In genomic region chr4:154140182-154140212, GRCm38 (mm10) we compare ENCODE assay signal across 9 mouse cellular contexts. TPM values are rescaled to one million over a fixed set of nuclear protein-coding genes. Genes with fewer than 3 reads are reported as not detected.
DNase-seq lines count a peak whose midpoint lies in the region; ATAC-seq and TF ChIP-seq lines count a peak whose summit lies in the region.
"Had no signal": no experiment of that assay in that cellular context is flagged by ENCODE, and none has a peak within 500 bp of the region (broad histone marks: within the 10 kb centered on the region; RNA-seq: fewer than 3 reads in every experiment).

Gene Trp73, minus strand, starts transcription at chr4:154140208.

- no peak for ATAC-seq in intestine, postnatal 0 days
- ATAC-seq in neural tube, embryonic 13.5 days (ENCODE audit: low read depth): no peak
- no peak for ATAC-seq in erythroid progenitor cell, adult 5-6 weeks (replicated peaks; ENCODE audit: low FRiP score, poor library complexity, severe bottlenecking)

- H3K79me2 ChIP-seq in liver, adult 2 months (ENCODE audit: control insufficient read depth, insufficient read depth, low read length): no peaks in the 10 kb centered on the region

- TF ChIP-seq POLR2A in liver, adult 2 months (IDR thresholded peaks at IDR 0.05; ENCODE audit: extremely low read depth, insufficient read depth, low read length): no peak

- peak within 1 kb of the TSS; percentile 82 for H3K4me2 ChIP-seq in intestine, postnatal 0 days (replicated peaks; ENCODE audit: low read depth)
- peak within 1 kb of the TSS; percentile 80 for H3K4me2 ChIP-seq in neural tube, embryonic 13.5 days

- no peaks in the 10 kb centered on the region for H3K36me3 ChIP-seq in liver, adult 2 months (ENCODE audit: control insufficient read depth, insufficient read depth, low read length)
- no peaks in the 10 kb centered on the region for H3K36me3 ChIP-seq in forebrain, embryonic 10.5 days (replicated peaks)
- no peaks in the 10 kb centered on the region for H3K36me3 ChIP-seq in intestine, postnatal 0 days (ENCODE audit: control insufficient read depth, insufficient read depth)
- H3K36me3 ChIP-seq in neural tube, embryonic 13.5 days: no peaks in the 10 kb centered on the region

- H3K4me1 ChIP-seq in liver, adult 2 months (ENCODE audit: control insufficient read depth, insufficient read depth, low read length): peaks cover 10% of the 10 kb centered on the region; the same call in 1 of the 2 replicates
- H3K4me1 ChIP-seq in forebrain, embryonic 10.5 days: peaks cover 46% of the 10 kb centered on the region
- peaks cover 13% of the 10 kb centered on the region for H3K4me1 ChIP-seq in intestine, postnatal 0 days (replicated peaks; ENCODE audit: control insufficient read depth, insufficient read depth, low read length)
- peaks cover 43% of the 10 kb centered on the region for H3K4me1 ChIP-seq in neural tube, embryonic 13.5 days (replicated peaks)

- H3K27me3 ChIP-seq in liver, adult 2 months (ENCODE audit: control insufficient read depth, insufficient read depth, low read length): peaks cover 22% of the 10 kb centered on the region
- peaks cover 83% of the 10 kb centered on the region for H3K27me3 ChIP-seq in forebrain, embryonic 10.5 days (ENCODE audit: poor library complexity, severe bottlenecking)
- H3K27me3 ChIP-seq in intestine, postnatal 0 days (replicated peaks; ENCODE audit: control insufficient read depth, insufficient read depth, low read length): peaks cover 51% of the 10 kb centered on the region
- H3K27me3 ChIP-seq in neural tube, embryonic 13.5 days: peaks cover 70% of the 10 kb centered on the region

- no peak within 1 kb of the TSS for H3K27ac ChIP-seq in liver, adult 2 months (replicated peaks; ENCODE audit: insufficient read depth, low read depth, low read length)
- peak within 1 kb of the TSS; percentile 72 for H3K27ac ChIP-seq in forebrain, embryonic 10.5 days
- no peak within 1 kb of the TSS for H3K27ac ChIP-seq in intestine, postnatal 0 days (ENCODE audit: low read depth, low read length)
- H3K27ac ChIP-seq in neural tube, embryonic 13.5 days (replicated peaks): no peak within 1 kb of the TSS
- H3K27ac ChIP-seq: macrophage had no signal

- TF ChIP-seq CTCF in liver, adult 2 months (IDR thresholded peaks at IDR 0.05; ENCODE audit: low read depth, low read length): no peak
- TF ChIP-seq CTCF in intestine, postnatal 0 days (IDR thresholded peaks at IDR 0.05; ENCODE audit: low read depth): no peak

- H3K9me3 ChIP-seq in forebrain, embryonic 10.5 days: no peaks in the 10 kb centered on the region
- H3K9me3 ChIP-seq in intestine, postnatal 0 days (ENCODE audit: control insufficient read depth): no peaks in the 10 kb centered on the region
- H3K9me3 ChIP-seq in neural tube, embryonic 13.5 days: no peaks in the 10 kb centered on the region

- 0% methylated on average over 4 of the region's 4 CpGs for WGBS in liver, adult 2 months
- 0% methylated on average over 4 of the region's 4 CpGs for WGBS in forebrain, embryonic 10.5 days
- WGBS in intestine, postnatal 0 days: 0% methylated on average over 4 of the region's 4 CpGs
- WGBS in neural tube, embryonic 13.5 days: 2% methylated on average over 4 of the region's 4 CpGs

- no peak for DNase-seq in liver, adult 2 months (ENCODE audit: extremely low read depth, low read depth, low spot score)
- DNase-seq in liver: no peak
- DNase-seq in forebrain, embryonic 10.5 days (ENCODE audit: extremely low spot score, low spot score): no peak
- DNase-seq in Muller cell, postnatal 12 days (ENCODE audit: inconsistent ontology term): no peak
- DNase-seq in left cerebral cortex, postnatal 14 days (ENCODE audit: low spot score in 2 of 2): no peak

- H3K4me3 ChIP-seq in liver, adult 2 months (ENCODE audit: insufficient read depth, low read depth, low read length): peak within 1 kb of the TSS; percentile 47; the same call in 1 of the 2 replicates
- H3K4me3 ChIP-seq in forebrain, embryonic 10.5 days: peak within 1 kb of the TSS; percentile 77
- peak within 1 kb of the TSS; percentile 89 for H3K4me3 ChIP-seq in intestine, postnatal 0 days (ENCODE audit: low read depth, low read length)
- peak within 1 kb of the TSS; percentile 41 for H3K4me3 ChIP-seq in neural tube, embryonic 13.5 days

- peak within 1 kb of the TSS; percentile 15; the same call in 1 of the 2 replicates for H3K9ac ChIP-seq in liver, adult 2 months (ENCODE audit: low read depth, low read length)
- H3K9ac ChIP-seq in intestine, postnatal 0 days (ENCODE audit: low read depth, low read length): 0 out of 2 replicates have a peak within 1 kb of the TSS, but pooled peaks have one; percentile 31
- H3K9ac ChIP-seq in neural tube, embryonic 13.5 days: peak within 1 kb of the TSS; percentile 63

- intact Hi-C loops in left cerebral cortex, postnatal 14 days (cut with DNase I): no loop called here

RNA-seq across cellular contexts. Expression of gene Trp73, which starts in this region (rescaled TPM):
- under 0.01 TPM in 1 of 2 replicates, not detected in the other for total RNA-seq in liver, adult 2 months (2014; rRNA removed)
- polyA plus RNA-seq in liver, adult 2 months (2012; rRNA removed): not detected in 2 replicates
- polyA plus RNA-seq in forebrain, embryonic 10.5 days (2016; fragmentation: Nextera tagmentation; extraction: Ambion mirVana): 1.9 and 4.5 TPM in 2 replicates
- polyA plus RNA-seq in intestine, postnatal 0 days (2015; fragmentation: Nextera tagmentation; extraction: Ambion mirVana): 0.03 TPM in 1 of 2 replicates, not detected in the other
- polyA plus RNA-seq in neural tube, embryonic 13.5 days (2015; fragmentation: Nextera tagmentation; extraction: Ambion mirVana): 0.12 TPM in 1 of 2 replicates, not detected in the other
- total RNA-seq in erythroid progenitor cell, adult 5-6 weeks (2015; ENCODE audit: low replicate concordance): not detected in 2 replicates
- total RNA-seq in erythroid progenitor cell, adult 5-6 weeks (2017; ENCODE audit: low replicate concordance): not detected in 2 replicates
- total RNA-seq in left cerebral cortex, postnatal 14 days (2021): under 1 TPM; 0.48 to 0.95 TPM
- polyA plus RNA-seq: macrophage had no signal
